Mouse (Mus musculus): ENCODE data around the gene Ube2t. TPM values are rescaled to one million over a fixed set of nuclear protein-coding genes. Genes with fewer than 3 reads are reported as not detected.

The Ube2t gene
- polyA plus RNA-seq, 1 experiment from 2014 or later = 44.2 TPM

DNA sequence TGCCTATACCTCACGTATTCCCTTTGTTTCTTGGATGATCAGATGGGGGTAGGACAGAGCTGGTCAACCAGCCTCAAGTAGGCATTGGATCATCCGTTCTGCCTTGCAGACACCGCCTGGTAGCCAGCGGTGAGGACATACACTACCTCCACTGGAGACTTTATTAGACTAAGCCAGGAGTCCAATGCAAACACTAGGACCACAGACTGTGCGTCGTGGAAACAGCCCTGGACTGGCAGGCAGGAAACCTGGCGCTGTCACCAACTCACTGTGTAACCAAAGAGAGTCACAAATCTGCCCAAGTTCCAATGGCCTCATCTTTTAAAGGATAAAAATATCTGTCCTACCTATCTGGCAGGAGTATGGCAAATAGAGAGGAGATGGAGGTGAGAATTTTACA, 34.1 kb downstream of the Ube2t start:
- ATAC-seq (replicated peaks; ENCODE audit: low FRiP score) = no peak
- H3K27me3 ChIP-seq = peaks cover 21% of the 10 kb centered on the region
- no peaks in the 10 kb centered on the region for H3K9me3 ChIP-seq (replicated peaks)
- H3K27ac ChIP-seq = no peak overlapping the region
- H3K4me3 ChIP-seq (replicated peaks) = no peak overlapping the region
- H3K4me2 ChIP-seq = no peak overlapping the region
- WGBS = 91% methylated on average over 7 of the region's 7 CpGs
- peaks cover 13% of the 10 kb centered on the region for H3K4me1 ChIP-seq
- no peaks in the 10 kb centered on the region for H3K36me3 ChIP-seq
- no peak overlapping the region for H3K9ac ChIP-seq

DNA sequence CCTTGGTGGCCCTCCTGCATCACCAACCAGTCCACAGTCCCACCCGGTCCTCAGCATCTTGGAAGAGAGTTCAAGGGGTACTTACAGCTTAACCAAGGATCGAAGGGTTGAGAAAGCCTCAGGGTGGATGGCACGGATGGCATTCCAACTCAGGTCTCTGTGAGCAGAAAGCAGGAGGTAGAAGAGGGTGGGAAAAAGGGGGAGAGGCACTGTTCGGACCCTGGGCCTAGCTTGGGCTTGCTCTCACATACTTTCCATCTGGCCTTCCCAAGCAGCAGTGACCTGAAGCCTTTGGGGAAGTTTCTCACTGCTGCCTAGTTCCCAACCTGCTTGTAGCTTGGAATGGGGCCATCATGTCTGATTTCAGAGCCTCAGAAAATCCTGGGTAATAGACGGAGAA, 35.2 kb downstream of the Ube2t start:
- Histone ChIP-seq H3K36me3 (no peaks in the 10 kb centered on the region), H3K27ac (no peak overlapping the region), H3K4me3 (replicated peaks) (no peak overlapping the region), H3K27me3 (peaks cover 21% of the 10 kb centered on the region), H3K9me3 (replicated peaks) (no peaks in the 10 kb centered on the region), H3K4me2 (no peak overlapping the region), H3K9ac (no peak overlapping the region), H3K4me1 (peaks cover 2% of the 10 kb centered on the region; the same call in 1 of the 2 replicates)
- no peak for ATAC-seq (replicated peaks; ENCODE audit: low FRiP score)
- 89% methylated on average over 5 of the region's 5 CpGs for WGBS

DNA sequence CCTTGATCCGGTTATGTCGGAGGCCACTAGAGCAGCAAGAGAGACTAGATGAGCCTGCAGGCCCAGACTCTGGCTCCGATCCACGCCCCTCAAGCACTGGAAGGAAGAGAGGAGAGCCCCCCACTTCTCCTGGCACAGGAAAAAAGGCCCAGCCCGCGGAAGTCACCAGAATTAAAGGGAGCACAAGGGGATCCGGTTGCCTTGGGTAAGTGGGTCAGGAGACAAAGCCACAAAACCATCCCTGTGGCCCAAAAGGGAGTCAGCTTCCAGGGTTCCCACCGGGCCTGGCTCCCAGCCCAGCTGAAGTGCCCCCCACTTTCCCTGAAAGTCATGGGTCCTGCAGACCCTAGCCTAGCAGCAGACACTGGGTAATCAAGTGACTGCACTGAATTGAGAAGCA, 35.9 kb downstream of the Ube2t start:
- WGBS = 79% methylated on average over 8 of the region's 8 CpGs
- no peak overlapping the region for H3K4me3 ChIP-seq (replicated peaks)
- ATAC-seq (replicated peaks; ENCODE audit: low FRiP score) = no peak

DNA sequence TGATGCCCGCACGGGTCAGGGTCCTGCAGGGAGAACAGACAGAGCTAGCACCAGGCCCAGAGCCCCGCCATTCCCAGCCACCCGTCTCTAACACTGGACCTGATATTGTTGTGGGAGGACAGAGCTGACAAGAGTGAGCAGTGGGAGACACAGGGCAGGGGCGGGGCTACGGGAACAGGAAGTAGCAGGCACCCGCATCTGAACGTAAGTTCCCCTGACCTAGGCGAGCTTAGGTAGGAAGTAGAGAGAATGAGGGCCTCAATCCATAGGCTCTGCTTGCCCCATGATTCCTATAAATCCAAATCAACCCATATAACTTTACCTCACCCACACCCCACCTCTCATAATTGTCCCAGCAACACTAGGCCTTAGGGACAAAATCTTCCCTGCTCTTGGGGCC, 38.2 kb downstream of the Ube2t start:
- 66% methylated on average over 9 of the region's 9 CpGs for WGBS
- no peak overlapping the region for H3K9ac ChIP-seq
- no peak overlapping the region for H3K27ac ChIP-seq
- H3K36me3 ChIP-seq = no peaks in the 10 kb centered on the region
- peaks cover 12% of the 10 kb centered on the region for H3K27me3 ChIP-seq
- no peaks in the 10 kb centered on the region for H3K4me1 ChIP-seq
- H3K4me2 ChIP-seq = no peak overlapping the region
- H3K9me3 ChIP-seq (replicated peaks) = no peaks in the 10 kb centered on the region
- no peak overlapping the region for H3K4me3 ChIP-seq (replicated peaks)
- no peak for ATAC-seq (replicated peaks; ENCODE audit: low FRiP score)

More for the DNA sequence above, 35.9 kb downstream of the Ube2t start:
- Histone ChIP-seq H3K36me3 (no peaks in the 10 kb centered on the region), H3K9ac (no peak overlapping the region), H3K9me3 (replicated peaks) (no peaks in the 10 kb centered on the region), H3K27ac (no peak overlapping the region), H3K4me1 (no peaks in the 10 kb centered on the region), H3K27me3 (peaks cover 21% of the 10 kb centered on the region), H3K4me2 (no peak overlapping the region)

DNA sequence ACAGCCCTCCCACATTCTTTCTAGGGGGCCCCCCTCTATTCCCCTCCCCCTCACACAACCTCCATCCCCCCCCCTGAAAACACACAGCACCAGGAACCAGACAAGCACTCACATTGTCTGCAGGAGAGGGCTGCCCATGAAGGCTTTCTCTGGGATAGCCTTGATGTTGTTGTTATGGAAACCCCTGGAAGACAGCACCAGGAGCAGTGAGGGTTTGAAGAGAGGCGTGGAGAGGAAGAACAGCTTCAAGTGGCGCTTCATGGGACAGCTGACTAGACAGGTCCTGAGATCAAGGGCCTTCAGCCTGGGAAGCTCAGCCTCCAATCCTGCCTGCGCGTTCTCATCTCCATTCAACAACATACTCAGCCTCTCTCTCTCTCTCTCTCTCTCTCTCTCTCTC, 41.0 kb downstream of the Ube2t start:
- WGBS = 57% methylated on average over 4 of the region's 4 CpGs
- no peak overlapping the region for H3K4me3 ChIP-seq (replicated peaks)
- no peaks in the 10 kb centered on the region for H3K4me1 ChIP-seq
- H3K36me3 ChIP-seq = no peaks in the 10 kb centered on the region
- peaks cover 3% of the 10 kb centered on the region; the same call in 1 of the 2 replicates for H3K27me3 ChIP-seq
- no peak overlapping the region for H3K27ac ChIP-seq
- H3K9me3 ChIP-seq (replicated peaks) = no peaks in the 10 kb centered on the region
- H3K4me2 ChIP-seq = no peak overlapping the region
- no peak for ATAC-seq (replicated peaks; ENCODE audit: low FRiP score)
- H3K9ac ChIP-seq = no peak overlapping the region

DNA sequence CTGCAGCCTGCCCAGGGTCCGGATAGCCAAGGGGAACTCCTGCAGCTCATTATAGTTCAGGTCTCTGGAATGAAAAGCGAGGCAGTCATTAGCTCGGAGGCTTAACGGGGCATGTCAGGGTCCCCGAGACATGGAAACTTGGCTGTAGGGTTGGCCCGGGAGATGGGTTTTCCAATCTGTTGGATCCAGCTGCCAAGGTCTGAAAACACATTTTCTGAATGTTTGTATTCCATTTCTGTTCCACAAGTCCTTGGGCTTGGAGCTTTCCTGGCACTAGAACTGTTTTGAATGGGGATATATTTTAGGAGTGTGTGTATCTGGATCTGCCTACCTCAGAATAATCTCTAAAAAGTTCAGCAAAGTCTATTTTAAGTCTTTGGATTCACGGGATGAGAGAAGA, 43.3 kb downstream of the Ube2t start:
- Histone ChIP-seq H3K4me1 (no peaks in the 10 kb centered on the region), H3K9ac (no peak overlapping the region), H3K4me2 (no peak overlapping the region), H3K27ac (no peak overlapping the region), H3K27me3 (peaks cover 12% of the 10 kb centered on the region), H3K36me3 (no peaks in the 10 kb centered on the region), H3K4me3 (replicated peaks) (no peak overlapping the region), H3K9me3 (replicated peaks) (no peaks in the 10 kb centered on the region)
- no peak for ATAC-seq (replicated peaks; ENCODE audit: low FRiP score)
- WGBS = 41% methylated on average over 7 of the region's 7 CpGs

DNA sequence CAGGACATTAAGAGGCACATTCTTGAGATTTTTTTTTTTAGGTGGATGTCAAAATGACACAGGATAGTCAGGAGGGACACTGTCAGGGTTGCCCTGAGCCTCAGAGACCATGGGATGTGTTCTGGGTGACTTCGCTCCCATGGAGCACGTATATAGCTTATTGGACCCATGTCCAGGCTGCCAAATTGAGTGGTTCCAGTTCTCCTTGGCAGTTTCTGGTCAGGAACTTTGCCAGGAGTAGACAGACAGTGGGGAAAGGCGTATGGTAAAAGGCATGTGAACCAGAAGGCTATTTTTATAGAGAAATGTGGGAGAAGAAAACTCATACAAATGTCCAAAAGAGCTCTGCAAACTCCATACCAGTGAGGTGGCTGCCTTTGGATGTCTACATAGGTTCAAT, 47.5 kb downstream of the Ube2t start:
- H3K4me3 ChIP-seq (replicated peaks) = no peak overlapping the region
- WGBS = 84% methylated on average over 3 of the region's 3 CpGs
- peaks cover 47% of the 10 kb centered on the region for H3K27me3 ChIP-seq
- ATAC-seq (replicated peaks; ENCODE audit: low FRiP score) = no peak
- no peak overlapping the region for H3K27ac ChIP-seq
- no peaks in the 10 kb centered on the region for H3K9me3 ChIP-seq (replicated peaks)
- no peak overlapping the region for H3K4me2 ChIP-seq
- H3K4me1 ChIP-seq = peaks cover under 1% of the 10 kb centered on the region
- H3K36me3 ChIP-seq = no peaks in the 10 kb centered on the region
- no peak overlapping the region for H3K9ac ChIP-seq

DNA sequence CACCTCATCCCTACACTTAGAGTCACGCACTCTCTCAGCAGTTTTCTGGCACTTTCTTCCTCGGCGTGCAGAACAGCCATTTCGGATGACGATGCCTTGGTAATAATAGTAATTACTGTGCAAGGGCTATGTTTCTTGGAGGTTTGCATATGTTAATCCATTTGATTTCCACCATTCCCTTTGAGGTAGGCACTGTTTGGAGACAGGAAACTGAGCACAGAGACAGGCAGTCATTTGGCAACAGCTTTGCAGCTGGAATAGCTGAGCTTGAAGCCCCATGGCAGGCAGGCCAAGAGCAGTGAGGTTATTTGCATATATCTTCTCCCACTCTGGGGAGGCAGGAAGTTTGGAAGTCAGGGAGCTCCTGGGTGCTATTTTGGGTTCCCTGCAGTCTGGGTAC, 49.5 kb downstream of the Ube2t start:
- 92% methylated on average over 5 of the region's 5 CpGs for WGBS
- ATAC-seq (replicated peaks; ENCODE audit: low FRiP score) = no peak

DNA sequence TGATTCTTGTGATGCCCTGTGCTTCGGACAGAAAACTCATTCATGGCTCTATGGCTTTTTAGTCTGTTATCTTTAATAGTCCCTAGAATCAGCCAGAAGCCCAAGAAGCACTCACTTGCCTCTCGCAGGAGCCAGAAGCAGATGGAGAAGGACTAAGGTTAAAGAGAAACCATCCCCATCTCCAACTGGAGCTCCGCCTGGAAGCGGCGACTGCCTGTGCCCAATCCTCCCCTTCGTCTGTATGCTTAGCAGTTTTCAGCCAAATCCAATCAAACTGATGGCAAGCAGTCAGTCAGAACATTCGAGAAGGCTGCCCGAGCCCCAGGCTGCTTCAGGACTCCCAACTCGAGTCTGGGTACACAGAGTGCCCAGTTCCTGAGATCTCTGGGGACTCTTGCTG, 50.1 kb downstream of the Ube2t start:
- ATAC-seq (replicated peaks; ENCODE audit: low FRiP score) = no peak
- 78% methylated on average over 9 of the region's 9 CpGs for WGBS
- Histone ChIP-seq H3K4me1 (peaks cover 12% of the 10 kb centered on the region), H3K9ac (no peak overlapping the region), H3K27me3 (peaks cover 52% of the 10 kb centered on the region), H3K36me3 (no peaks in the 10 kb centered on the region), H3K9me3 (replicated peaks) (no peaks in the 10 kb centered on the region), H3K4me3 (replicated peaks) (no peak overlapping the region), H3K27ac (no peak overlapping the region), H3K4me2 (no peak overlapping the region)

More for the DNA sequence above, 49.5 kb downstream of the Ube2t start:
- Histone ChIP-seq H3K9ac (no peak overlapping the region), H3K9me3 (replicated peaks) (no peaks in the 10 kb centered on the region), H3K4me2 (no peak overlapping the region), H3K27me3 (peaks cover 47% of the 10 kb centered on the region), H3K4me1 (peaks cover 12% of the 10 kb centered on the region), H3K27ac (no peak overlapping the region), H3K36me3 (no peaks in the 10 kb centered on the region), H3K4me3 (replicated peaks) (no peak overlapping the region)

DNA sequence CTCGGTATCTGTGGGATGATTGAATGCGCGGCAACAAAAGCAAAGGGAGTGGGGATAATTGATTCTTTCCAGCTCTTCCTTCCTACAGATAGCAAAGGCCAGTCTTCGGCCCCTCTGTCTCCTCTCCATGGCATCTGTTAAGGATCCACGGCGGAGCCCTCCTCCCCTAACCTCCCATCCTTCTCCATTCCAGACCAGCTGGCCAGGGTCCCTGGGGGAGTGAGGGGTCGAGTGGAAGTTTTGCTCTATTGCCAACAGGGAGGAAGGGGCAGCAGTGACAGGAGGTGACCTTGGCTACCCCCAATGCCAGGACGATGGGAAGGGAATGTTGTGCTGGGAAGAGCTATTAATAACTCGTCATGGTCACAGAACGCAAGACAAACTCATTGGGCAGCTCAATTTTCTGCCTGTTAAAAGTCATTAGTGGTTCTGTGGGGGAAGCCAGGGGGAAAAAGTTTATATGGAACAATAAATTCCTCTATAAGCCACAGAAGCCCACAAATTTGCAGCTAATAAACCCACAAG, 52.6 kb downstream of the Ube2t start:
- ATAC-seq (replicated peaks; ENCODE audit: low FRiP score) = no peak
- H3K9me3 ChIP-seq (replicated peaks) = no peaks in the 10 kb centered on the region
- H3K4me2 ChIP-seq = no peak overlapping the region
- WGBS = 23% methylated on average over 10 of the region's 10 CpGs
- H3K9ac ChIP-seq = no peak overlapping the region
- H3K27ac ChIP-seq = no peak overlapping the region
- H3K36me3 ChIP-seq = no peaks in the 10 kb centered on the region
- H3K27me3 ChIP-seq = peaks cover 72% of the 10 kb centered on the region
- H3K4me1 ChIP-seq = peaks cover 30% of the 10 kb centered on the region
- H3K4me3 ChIP-seq (replicated peaks) = no peak overlapping the region

DNA sequence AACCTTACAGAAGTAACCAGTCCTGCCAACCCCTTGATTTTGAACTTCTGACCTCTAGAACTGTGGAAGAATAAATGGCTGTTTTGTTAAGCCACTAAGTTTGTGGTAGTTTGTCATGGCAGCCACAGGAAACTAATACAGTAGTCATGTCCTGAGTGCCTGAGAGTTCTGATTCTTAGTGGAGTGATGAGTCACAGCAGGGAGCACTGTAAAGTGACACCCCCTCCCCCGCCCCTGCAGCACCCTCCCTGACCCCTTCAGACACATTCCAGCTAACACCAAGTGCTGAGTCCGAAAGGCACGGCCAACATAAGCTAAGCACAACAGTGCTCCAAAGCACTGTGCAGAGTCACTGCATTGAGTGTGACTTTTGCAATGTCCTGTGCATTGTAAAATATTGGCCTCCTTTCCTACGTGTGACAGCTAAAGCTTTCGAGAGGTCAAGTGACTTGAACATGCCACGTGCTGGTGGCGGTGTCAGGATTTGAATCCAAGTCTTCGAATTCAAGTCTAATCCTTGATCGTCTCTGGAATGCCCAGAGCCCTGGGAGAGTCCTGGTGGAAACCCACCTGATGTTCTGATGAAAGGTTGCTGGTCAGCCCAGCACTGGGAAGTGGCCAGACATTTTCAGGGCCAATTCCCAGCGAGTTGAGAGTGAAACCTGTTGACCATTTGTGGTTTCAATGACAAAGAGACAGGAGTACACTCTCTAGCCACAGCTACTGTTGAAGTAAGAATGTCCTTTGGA, 54.7 kb downstream of the Ube2t start:
- ATAC-seq (replicated peaks; ENCODE audit: low FRiP score) = no peak; the same call in 1 of the 2 replicates
- Histone ChIP-seq H3K4me2 (no peak overlapping the region), H3K4me1 (peaks cover 51% of the 10 kb centered on the region), H3K36me3 (no peaks in the 10 kb centered on the region), H3K4me3 (replicated peaks) (no peak overlapping the region), H3K9me3 (replicated peaks) (no peaks in the 10 kb centered on the region), H3K9ac (no peak overlapping the region), H3K27me3 (peaks cover 66% of the 10 kb centered on the region), H3K27ac (no peak overlapping the region)
- whole genome bisulfite sequencing = 65% methylated on average over 10 of the region's 10 CpGs

DNA sequence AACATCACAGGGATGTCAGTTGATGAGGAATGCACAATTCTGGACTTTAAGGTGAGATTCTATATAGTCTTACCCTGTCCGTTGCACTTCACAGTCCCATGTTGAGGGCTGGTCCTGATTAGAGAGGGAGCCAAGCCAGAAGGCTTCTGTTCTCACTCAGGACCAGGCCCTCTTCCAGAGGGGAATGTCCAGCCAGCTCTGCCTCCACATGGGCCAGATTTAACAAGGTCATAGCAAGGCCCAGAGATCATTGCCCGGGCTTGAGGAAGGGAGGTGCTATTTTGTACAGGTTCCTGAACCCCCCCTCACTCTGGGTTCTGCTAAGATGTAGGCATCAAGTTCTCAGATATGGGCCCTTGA, 55.3 kb downstream of the Ube2t start:
- Histone ChIP-seq H3K4me2 (no peak overlapping the region), H3K9me3 (replicated peaks) (no peaks in the 10 kb centered on the region), H3K9ac (no peak overlapping the region), H3K36me3 (no peaks in the 10 kb centered on the region), H3K27ac (no peak overlapping the region), H3K4me1 (peaks cover 53% of the 10 kb centered on the region), H3K27me3 (peaks cover 65% of the 10 kb centered on the region), H3K4me3 (replicated peaks) (no peak overlapping the region)
- 77% methylated on average over 2 of the region's 2 CpGs for WGBS
- ATAC-seq (replicated peaks; ENCODE audit: low FRiP score) = no peak

All from kidney, embryonic 15.5 days (tissue).